Mouse (Mus musculus) hindlimb bud, embryonic 11.5 days (tissue): Measurements from ENCODE around the gene Sdhc.
"Not testable (repeated sequence)": the region's sequence is repeated elsewhere in the genome, so short reads cannot be mapped to it uniquely, and the experiment has no call there.

ENCODE experiments used
- DNase-seq: peaks from one replicate; pipeline ENCODE4 v3.0.0-alpha.2; 2012; ENCODE audit warnings: low read depth, low spot score; ENCODE audit errors: extremely low spot score

Sdhc gene

DNA sequence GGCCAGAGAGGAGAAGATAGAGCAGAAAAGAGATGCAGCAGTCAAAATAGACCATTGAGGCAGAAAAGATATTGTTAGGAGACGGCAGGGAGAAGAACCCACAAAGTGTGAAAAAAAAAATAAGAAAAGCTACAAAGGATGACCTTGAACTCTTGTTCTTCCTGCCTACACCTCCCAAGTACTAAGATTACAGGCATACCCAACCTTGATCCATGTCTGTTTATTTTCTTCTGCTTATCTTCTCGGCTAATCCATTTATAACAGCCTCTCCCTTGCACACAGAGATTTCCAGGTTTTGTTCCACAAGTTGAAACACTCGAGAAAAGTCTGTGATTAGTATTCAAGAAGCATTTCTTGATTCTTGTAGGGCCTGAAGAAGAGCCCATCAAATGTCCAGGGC is 19.5 kb upstream of the Sdhc start:
- no peak for DNase-seq

DNA sequence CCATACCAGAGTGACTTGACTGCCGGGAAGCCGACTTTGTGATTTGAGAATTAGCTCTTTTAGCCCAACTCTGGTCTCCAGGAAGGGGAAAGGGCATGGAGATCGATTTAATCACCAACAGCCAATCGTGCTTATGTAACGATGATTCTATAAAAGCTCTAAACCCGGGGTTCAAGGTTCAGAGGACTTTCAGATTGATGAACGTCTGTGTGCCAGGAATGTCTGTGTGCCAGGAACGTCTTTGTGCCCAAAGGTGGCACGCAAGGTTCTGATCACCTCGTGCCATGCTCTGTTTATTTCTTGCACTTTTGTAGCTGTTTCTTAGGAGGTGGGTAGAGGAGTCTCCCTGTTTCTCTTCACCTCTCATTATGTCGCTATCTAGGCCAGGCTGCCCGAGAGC is 18.5 kb upstream of the Sdhc start:
- DNase-seq = no peak

DNA sequence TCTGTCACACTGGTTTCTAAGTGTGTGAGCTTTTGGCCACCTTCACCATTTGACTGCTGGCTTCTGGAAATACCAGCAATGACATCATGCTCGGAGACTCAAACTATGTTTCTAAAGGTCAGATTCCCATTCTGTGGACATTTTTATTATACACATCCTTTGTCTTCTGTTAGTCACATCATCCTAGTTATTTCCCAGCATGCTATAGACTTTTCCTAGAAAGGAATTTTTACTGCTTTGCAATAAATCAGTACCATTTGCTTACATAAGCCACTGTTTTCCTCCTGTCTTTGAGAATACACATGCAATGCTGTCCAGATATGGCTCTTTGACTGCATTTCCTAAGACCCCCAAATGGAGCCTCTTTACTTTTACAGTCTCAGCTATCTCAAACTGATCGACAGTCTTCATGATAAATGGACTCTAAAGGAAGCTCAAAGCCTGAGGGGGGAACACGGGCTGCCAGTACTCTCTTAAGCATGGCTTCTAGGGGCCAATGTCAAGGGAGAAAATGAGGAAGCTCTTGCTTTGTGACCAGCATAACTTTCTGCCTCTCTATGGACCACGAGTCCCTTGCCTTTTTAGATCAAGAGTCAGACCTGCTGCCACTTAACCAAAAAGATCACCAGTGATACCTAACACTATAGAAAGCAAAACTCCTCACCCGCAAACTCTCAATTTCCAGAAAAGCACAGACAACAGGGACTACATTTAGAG is 15.4 kb upstream of the Sdhc start:
- no peak for DNase-seq

DNA sequence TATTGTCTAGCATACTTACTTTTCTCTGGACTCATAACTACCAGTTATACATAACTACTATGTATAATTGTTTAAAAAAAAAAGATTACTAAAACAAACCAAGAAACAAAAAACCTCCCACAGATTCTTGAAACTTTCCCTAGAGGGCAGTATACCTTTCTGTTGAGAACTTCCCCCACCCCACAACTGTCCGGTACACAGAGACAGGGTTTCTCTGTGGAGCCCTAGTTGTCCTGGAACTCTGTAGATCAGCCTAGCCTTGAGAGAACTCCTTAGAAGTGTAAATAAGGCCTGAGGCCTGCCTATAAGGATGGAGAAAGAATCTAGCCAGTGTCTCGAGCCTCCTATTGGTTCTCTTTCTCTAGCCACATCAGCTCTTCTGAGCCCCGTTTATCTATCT is 13.9 kb upstream of the Sdhc start:
- DNase-seq = no peak

DNA sequence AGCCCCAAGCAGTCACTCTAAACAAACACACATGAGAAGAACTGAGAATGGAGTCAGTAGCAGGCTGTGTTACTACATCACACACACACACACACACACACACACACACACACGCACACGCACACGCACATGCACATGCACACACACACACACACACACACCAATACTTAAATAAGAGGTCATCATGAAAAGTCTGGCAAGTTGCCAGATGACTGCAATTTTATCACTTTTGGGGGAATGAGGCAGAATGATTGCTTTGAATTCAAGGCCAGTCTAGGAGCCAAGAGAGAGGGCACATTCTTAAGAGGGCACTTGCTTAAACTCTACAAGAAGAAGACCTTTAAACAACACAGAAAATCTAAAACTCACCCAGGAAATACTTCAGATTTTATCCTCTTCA is 12.1 kb upstream of the Sdhc start:
- no peak for DNase-seq

DNA sequence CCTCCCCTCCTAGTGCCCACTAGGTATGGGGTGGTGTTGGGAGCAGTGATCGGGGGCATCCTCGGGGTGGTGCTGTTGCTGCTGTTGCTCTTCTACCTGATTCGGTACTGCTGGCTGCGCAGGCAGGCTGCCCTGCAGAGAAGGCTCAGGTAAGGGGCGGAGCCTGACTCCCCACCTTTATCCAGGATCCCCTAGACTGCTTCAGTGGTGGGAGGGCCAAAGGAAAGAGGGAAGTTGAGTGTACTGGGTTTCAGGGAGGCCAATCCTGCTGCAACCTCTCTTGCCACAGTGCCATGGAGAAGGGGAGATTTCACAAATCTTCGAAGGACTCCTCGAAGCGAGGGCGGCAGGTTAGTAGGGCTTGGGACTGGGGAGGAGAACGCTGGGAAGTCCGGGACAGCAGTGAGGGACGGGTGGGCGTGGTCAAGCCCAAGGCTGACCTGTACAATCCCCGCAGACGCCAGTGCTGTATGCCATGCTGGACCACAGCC is 9.1 kb upstream of the Sdhc start:
- no peak for DNase-seq

DNA sequence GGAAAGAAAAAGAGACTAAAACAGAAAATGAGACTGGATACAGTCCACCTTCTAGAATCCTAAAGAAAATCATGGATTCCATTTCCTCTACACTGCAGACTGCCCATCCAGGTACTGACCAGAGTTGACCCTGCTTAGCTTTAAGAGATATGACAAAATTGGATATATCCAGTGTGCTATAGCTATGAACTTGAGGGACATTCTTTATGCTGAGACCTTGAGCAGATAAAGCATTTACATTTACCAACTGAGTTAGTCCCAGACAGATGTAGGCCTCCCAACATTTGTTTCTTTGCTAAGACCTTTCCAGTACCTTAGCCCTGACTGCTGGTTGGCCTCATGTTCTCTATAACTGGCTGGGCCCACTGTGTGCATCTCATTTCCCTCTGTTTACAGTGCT is 7.6 kb upstream of the Sdhc start:
- DNase-seq = no peak

DNA sequence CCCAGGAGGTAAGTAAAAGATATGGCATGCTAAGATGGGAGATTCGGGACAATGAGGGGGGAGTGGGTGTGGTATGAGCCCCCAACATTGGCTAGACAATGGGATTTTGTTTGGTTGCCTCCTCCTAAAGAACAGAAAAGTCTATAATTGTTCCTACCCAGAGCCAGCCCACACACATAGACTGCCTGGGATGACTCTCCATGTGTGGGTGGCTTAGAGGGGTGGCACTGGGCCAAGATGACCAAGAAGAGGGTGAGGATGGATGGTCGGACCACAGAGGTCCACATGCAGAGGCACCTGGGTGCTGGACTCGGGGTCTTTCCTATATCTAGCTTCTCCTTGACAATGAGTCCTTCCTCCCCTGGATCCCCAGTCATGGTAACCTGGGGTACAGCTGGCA is 6.2 kb upstream of the Sdhc start:
- no peak for DNase-seq

DNA sequence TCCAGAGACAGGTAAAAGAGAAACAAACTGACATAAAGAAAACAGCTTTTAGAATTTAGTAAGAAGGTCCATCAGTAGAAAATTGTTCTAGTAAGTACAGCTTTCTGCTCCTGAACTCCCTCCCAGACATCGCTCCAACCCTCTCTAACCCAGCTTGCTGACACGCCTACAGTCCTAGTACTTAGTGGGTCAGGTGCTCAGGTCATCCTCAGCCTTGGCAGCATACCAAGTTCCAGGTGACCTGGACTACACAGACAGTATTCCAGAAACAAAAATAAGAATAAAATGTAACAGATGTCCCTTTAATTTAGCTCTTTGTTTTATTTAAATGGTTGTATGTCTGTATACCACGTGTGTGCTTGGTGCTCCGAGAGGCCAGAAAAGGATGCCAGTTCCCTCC is 1.6 kb upstream of the Sdhc start:
- DNase-seq = no peak

DNA sequence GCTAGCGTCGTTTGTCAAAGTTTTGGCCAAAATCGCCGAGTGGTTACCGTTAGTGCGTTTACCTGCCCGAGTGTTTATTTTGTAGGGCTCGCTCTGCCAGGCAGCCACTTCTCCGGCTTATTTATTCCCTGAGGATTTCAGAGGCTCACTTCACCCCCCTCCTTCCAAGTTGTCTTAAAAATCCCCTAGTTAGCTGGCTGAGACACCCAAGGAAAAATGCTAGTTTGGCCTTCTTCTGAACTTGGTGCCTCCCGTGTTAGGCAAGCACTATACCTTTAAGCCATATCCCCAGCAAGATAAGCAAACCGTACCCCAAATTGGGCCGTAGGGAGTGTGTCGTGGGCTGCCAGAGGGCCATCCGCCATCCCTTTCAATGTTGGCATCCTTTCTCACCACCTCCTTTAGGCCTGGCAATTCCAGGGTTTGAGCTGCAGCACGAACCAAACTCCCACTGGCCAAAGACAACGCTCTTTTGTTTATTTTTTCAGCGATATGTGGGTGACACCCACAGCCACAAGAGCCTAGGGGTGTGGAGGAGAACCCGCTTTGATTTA is 512 bp upstream of the Sdhc start:
- no peak for DNase-seq

DNA sequence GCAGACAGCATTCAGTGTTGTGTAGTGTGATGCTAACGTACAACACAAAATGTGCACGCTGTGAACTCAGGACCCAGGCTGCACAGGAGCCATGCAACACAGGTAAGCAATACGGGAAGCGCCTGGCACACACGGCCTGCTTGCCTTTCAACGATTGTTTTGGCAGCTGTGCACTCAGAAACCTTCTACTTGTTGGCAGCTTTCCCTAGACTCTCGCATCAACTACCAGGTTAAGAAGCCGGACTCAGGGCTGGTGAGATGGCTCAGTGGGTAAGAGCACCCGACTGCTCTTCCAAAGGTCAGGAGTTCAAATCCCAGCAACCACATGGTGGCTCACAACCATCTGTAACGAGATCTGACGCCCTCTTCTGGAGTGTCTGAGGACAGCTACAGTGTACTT is 7.4 kb downstream of the Sdhc start:
- not testable (repeated sequence) for DNase-seq

DNA sequence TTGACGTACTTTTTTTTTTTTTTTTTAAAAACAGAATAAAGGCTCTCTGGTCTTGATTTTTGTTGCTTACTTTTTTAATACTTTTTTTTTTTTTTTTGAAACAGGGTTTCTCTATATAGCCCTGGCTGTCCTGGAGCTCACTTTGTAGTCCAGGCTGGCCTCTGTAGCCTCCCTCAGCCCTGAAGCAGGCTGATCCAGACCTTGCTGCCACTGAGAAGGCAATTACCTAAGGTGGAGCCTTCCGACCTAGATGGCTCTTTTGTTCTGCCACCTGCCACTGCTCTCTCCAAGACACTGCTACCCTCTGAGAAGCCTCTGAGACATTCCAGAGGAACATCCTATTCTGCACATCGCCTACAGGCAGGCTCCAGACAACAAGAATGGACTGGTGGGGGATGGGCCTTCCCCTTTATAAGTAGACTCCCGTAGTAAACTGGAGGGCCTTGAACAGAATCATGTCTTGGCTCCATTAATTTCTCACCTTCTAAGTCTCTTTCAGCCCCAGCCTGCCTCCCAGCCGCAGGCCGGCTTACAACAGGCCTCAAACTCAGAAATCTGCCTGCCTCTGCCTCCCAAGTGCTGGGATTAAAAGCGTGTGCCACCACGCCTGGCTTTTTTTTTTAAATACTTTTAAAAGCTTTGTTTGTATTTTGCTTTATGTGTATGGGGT is 12.8 kb downstream of the Sdhc start:
- not testable (repeated sequence) for DNase-seq

DNA sequence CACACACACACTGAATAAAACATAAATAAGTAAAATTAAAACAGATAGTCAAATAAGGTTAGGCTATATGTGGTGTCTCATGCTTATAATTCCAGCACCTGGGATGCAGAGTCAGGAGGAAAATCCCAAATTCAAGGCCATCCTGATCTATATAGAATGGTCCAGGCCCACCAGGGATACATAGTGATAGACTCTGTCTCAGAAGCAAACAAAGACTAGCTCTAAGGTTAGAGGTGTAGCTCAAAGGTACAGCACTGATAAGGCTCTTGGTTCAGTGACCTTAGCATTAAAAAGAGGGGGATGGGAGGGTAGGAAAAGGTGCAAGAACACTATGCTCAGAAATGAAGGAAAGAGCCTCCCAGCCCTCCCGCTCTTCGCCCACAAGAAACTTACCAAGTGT is 14.8 kb downstream of the Sdhc start:
- no peak for DNase-seq

DNA sequence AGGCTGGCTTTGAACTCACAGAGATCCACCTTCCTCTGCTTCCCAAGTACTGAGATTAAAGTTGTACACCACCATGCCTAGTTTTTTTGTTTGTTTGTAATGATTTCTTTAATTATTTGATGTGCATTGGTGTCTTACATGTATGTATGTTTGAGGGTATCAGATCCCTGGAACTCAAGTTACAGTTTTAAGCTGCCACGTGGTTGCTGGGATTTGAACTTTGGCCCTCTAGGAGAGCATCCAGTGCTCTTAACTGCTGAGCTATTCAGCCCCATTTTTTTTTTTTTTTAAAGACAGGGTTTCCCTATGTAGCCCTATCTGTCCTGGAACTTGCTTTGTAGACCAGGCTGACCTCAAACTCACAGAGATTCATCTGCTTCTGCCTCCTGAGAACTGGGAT is 19.4 kb downstream of the Sdhc start:
- DNase-seq = no peak

DNA sequence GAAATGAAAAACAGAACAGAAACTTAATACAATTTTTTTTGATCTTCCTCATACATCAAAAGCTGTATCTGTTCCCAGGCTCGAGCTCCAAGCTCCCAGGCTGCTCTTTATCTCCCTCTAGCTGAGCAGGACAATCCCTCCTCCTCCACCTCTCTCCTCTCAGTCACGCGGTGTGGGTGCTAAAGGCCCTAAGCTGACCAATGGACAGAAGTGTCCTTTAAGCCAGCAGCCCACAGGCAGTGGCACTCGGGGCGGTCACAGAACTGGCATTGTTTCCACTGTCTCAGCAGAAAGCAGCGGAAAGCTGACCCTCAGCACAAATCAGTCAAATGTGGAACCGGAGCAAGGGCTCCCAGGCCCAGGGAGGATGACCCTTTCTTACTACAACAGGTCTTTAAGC is 21.2 kb downstream of the Sdhc start:
- no peak for DNase-seq

DNA sequence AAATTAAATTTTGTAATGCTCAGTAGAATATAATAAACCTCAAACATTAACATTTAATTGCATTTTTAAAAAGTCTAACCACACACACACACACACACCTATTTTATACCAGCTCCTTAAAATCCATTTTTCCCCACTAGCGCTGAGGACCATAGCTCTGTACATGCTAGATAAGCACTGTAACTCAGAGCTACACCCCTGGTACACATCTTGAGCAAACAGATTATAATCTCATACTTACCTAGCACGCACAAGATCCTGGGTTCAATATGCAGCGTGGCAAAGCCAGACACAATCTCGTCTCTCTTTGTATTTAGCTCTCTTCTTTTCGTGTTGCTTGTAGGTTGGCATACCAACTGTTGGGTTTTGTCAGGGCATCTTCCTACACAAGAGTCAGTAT is 26.0 kb downstream of the Sdhc start:
- DNase-seq = no peak

DNA sequence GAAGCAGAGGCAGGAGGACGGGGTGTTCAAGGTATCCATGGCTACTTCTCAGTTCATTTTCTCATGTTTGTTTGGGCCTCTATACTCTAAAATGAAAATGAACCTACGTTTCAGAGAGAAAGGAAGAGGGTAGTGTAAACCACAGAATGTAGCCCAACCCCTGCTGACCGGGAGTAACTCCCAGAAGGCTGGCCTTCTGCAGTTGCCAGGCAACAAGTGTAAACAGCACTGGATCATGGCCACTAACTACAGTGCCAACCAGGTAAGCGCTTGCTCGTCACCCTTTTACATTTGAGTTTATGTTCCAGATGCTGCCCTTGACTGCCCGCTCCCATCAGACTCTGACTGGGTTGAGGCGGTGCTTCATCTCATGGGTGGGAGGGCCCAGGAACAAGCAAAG is 27.5 kb downstream of the Sdhc start:
- no peak for DNase-seq

DNA sequence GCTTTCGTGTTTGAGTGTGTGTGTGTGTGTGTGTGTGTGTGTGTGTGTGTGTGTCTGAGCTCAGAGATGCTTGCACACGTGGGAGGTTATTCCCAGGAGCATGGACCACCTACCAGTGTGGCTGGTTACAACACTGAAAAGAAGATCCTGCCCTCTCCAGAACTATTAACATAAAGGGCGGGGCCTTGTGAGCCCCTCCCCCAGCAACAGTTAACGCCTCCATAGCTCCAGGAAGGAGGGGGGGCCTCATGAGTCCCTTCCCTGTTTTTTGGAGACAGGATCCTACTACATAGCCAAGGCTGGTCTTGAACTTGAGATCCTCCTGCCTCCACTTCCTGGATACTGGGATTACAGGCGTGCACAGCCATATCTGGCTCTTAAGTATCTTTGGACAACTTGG is 28.6 kb downstream of the Sdhc start:
- DNase-seq = no peak

DNA sequence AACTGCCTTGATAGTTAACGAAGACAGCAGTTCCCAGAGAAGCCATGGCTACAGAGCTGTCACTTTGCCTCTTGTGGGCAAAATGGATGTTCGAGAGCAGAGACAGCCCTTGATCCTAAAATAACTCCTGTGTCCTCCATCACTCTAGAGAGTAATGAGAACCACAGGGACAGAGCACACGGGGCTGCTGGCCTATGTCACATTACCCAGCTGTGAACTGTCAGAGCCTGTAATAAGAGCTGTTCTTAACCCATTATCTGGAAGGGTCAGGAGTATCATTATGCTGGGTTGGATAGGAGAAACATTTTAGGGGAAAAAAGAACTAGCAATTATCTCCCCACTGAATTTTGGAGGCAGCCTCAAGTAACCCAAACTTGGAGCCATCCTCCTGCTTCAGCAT is 29.5 kb downstream of the Sdhc start:
- DNase-seq = no peak

DNA sequence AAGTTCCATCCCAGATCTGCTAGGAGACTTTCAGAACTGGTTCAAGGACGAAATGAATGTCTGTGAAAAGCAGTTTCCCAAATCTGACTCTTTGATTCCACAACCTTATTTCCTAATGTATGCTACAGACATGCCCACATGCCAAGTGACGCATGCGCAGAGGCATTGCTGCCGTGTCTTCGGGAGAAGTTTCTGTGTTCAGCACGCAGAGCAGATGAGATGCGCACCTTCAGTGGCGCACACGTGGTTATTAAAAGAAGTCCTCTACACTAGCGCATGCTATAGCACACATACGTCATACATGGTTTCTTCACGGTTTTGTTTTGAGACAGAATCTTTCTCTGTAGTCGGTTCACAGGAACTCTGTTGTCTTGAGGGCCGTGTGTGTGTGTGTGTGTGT is 31.0 kb downstream of the Sdhc start:
- DNase-seq = no peak

DNA sequence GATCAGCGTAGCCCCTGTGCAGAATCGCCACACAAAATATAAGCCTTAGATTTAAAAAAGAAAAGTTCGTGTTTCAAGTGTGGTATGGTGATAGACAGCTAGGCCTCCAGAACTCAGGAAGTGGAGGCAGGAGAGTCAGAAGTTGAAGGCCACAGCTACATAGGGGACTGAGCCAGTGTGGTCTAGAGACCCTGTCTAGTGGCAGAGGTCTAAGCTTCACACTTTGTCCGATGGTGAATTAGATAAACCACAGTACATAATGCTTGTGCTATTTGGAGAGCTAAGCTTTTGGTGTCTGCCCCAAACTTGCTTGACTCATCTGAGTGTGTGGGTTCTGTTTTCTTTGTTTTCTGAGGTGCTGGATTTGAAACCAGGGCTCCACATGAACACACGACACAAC is 31.4 kb downstream of the Sdhc start:
- DNase-seq = no peak

DNA sequence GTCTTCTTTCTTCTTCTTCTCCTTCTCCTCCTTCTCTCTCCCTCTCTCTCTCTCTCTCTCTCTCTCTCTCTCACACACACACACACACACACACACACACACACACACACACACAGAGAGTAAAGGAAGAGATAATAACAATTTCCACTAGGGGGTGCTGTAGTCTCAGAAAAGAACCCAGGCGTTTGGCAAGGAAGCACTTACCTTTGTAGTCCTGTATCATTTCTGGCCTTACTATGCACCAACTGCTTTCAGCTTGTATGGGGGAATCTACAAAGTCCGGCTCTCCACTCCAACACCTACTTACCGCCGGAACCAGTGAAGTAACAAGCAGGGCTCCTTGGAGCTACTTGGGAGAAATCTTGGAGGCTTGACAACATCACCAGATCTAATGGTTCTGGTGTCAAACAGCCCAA is 32.1 kb downstream of the Sdhc start:
- peak; percentile 96 for DNase-seq

DNA sequence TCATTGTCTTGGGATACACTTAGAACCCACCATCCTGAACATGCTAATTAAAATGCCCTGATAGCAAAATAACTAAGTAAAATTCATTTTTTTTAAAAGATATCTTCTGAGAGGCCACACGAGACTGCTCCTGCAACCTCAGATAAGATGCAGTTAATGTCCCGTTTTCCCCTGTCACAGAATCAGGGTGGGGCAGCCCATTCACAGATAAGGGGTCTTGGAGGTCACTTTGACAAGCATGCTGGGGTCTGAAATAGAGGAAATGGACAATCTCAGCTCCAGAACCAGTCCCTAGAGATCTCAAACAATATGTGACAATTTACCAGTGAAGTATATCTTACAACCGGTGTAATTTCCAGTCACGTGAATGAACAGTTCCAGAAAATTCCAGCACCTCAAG is 34.1 kb downstream of the Sdhc start:
- no peak for DNase-seq
